Mouse (Mus musculus): ENCODE results near the gene 2810459M11Rik.

- no peak for TF ChIP-seq EP300 (IDR thresholded peaks at IDR 0.05; ENCODE audit: insufficient read depth, low read depth, low read length)
- no peak for TF ChIP-seq CTCF (IDR thresholded peaks at IDR 0.05; ENCODE audit: low read depth, low read length)
Observed at GRCm38 (mm10) chr1:86032273-86032987, 13.2 kb upstream of the 2810459M11Rik start.

Data from ES-Bruce4 (cell line).